Mouse (Mus musculus) megakaryocyte, embryonic 14.5 days (primary cell): Measurements from ENCODE around the gene Cd47. TPM values are rescaled to one million over a fixed set of nuclear protein-coding genes. Genes with fewer than 3 reads are reported as not detected.

Experiments
- H3K27me3 ChIP-seq: replicated peaks from 2 replicates; pipeline ENCODE3; 2012; ENCODE audit warnings: inconsistent platforms
- H3K36me3 ChIP-seq: replicated peaks from 2 replicates; pipeline ENCODE3; 2012; ENCODE audit warnings: low read length, inconsistent platforms, mixed read lengths
- H3K4me1 ChIP-seq: 2 replicates; pipeline ENCODE4 v1.6.1; 2012; ENCODE audit warnings: inconsistent platforms
- H3K4me3 ChIP-seq: replicated peaks from 2 replicates; pipeline ENCODE3; 2012; ENCODE audit warnings: moderate library complexity, mild to moderate bottlenecking, inconsistent platforms
- H3K9me3 ChIP-seq: 2 replicates; pipeline ENCODE4 v1.6.1; 2012; ENCODE audit warnings: inconsistent platforms
- FLI1 ChIP-seq: IDR thresholded peaks from 2 replicates; pipeline ENCODE4 v1.6.1; 2012; ENCODE audit warnings: low read length, inconsistent platforms, mixed read lengths
- GATA1 ChIP-seq: IDR thresholded peaks from 3 replicates; pipeline ENCODE4 v1.6.1; 2012; ENCODE audit warnings: mixed read lengths, low read length, inconsistent platforms, borderline replicate concordance
- polyA plus RNA-seq: library from polyadenylated mRNA; stranded (reverse); fragments of >175 nt; gene quantifications from 2 replicates; pipeline ENCODE4 v1.2.3, GENCODE M21; 2012; ENCODE audit warnings: low replicate concordance; ENCODE audit not compliant: insufficient read depth

The Cd47 gene
- polyA plus RNA-seq, 1 experiment = 98.5 TPM

- Histone ChIP-seq H3K4me1 (peaks cover 26% of the 10 kb centered on the region), H3K36me3 (peaks cover 26% of the 10 kb centered on the region), H3K9me3 (peaks cover 4% of the 10 kb centered on the region; the same call in 1 of the 2 replicates), H3K4me3 (no peak overlapping the region), H3K27me3 (no peaks in the 10 kb centered on the region)
- TF ChIP-seq GATA1 (no peak), FLI1 (no peak)
Measured at GRCm38 (mm10) chr16:49940473-49940872, 140.1 kb downstream of the Cd47 start.

- no peaks in the 10 kb centered on the region for H3K27me3 ChIP-seq
- peaks cover 25% of the 10 kb centered on the region for H3K36me3 ChIP-seq
- H3K9me3 ChIP-seq = peaks cover 4% of the 10 kb centered on the region; the same call in 1 of the 2 replicates
- peaks cover 26% of the 10 kb centered on the region for H3K4me1 ChIP-seq
- no peak overlapping the region for H3K4me3 ChIP-seq
- TF ChIP-seq FLI1 = no peak
- TF ChIP-seq GATA1 = no peak
Measured at GRCm38 (mm10) chr16:49941031-49941430, 140.7 kb downstream of the Cd47 start.

- Histone ChIP-seq H3K4me1 (0 out of 2 replicates have a peak, but pooled peaks cover 4% of the 10 kb centered on the region), H3K4me3 (no peak overlapping the region), H3K36me3 (peaks cover 23% of the 10 kb centered on the region), H3K27me3 (no peaks in the 10 kb centered on the region), H3K9me3 (peaks cover 4% of the 10 kb centered on the region; the same call in 1 of the 2 replicates)
- TF ChIP-seq GATA1 = no peak
- no peak for TF ChIP-seq FLI1
Measured at GRCm38 (mm10) chr16:49943726-49944125, 143.4 kb downstream of the Cd47 start.

DNA sequence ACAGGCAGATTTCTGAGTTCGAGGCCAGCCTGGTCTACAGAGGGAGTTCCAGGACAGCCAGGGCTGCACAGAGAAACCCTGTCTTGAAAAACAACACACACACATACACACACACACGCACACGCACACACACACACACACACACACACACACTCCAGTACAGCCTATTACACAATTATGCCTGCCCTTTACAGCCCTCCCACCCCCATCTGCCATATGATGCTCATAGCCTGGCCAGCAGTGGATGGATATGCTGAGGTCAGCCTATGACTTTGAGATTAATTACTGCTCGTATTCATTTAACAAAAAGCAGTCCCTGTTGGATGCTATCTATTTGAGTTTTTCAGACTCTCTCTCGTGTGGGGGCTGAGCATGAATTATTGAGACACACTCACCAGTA is 144.8 kb downstream of the Cd47 start:
- H3K4me1 ChIP-seq = 0 out of 2 replicates have a peak, but pooled peaks cover 4% of the 10 kb centered on the region
- TF ChIP-seq FLI1 (no peak), GATA1 (no peak)

DNA sequence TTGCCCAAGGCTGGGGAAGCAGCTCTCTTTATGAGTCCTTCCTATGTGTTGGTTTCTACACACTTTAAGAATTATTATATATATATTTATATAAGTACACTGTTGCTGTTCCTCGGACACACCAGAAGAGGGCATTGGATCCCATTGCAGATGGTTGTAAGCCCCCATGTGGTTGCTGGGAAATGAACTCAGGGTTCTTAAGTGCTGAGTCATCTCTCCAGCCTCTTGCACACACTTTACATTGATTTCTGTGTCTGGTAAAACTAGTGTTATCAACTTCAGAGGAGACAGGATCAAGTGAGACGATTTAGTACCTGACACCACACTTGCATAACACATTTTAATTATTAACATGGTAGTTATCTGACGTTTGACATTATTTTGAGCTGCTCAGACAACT is 146.7 kb downstream of the Cd47 start:
- H3K4me1 ChIP-seq = peaks cover 7% of the 10 kb centered on the region
- no peaks in the 10 kb centered on the region for H3K27me3 ChIP-seq
- H3K4me3 ChIP-seq = no peak overlapping the region
- no peak for TF ChIP-seq GATA1
- no peak for TF ChIP-seq FLI1
- H3K36me3 ChIP-seq = peaks cover 10% of the 10 kb centered on the region
- no peaks in the 10 kb centered on the region for H3K9me3 ChIP-seq

More for the DNA sequence above, 144.8 kb downstream of the Cd47 start:
- Histone ChIP-seq H3K9me3 (no peaks in the 10 kb centered on the region), H3K36me3 (peaks cover 12% of the 10 kb centered on the region), H3K27me3 (no peaks in the 10 kb centered on the region), H3K4me3 (no peak overlapping the region)

GRCm38 (mm10) chr16:49947610-49948009 is 147.3 kb downstream of the Cd47 start:
- TF ChIP-seq GATA1 = no peak
- no peak for TF ChIP-seq FLI1
- Histone ChIP-seq H3K36me3 (peaks cover 14% of the 10 kb centered on the region), H3K4me3 (no peak overlapping the region), H3K27me3 (no peaks in the 10 kb centered on the region), H3K9me3 (no peaks in the 10 kb centered on the region), H3K4me1 (peaks cover 11% of the 10 kb centered on the region)

DNA sequence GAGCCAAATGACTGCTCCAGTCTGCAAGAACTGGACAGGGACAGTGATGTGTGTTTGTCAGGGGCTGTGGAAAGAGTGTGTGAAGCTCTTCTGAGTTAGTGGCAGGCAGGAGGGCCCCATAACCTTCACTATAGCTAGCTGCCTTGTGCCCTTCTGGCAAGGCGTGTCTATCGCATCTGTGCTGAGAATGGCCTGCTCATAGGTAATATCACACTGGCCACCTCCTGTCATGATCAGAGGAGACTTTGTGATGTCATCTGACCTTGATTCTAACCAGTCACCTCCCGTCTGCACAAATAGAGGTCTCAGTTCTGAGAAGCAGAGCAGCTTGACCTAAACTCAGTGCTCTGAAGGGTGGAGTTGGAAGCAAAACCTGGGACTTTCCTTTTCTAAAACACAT is 148.0 kb downstream of the Cd47 start:
- Histone ChIP-seq H3K4me3 (no peak overlapping the region), H3K36me3 (peaks cover 18% of the 10 kb centered on the region), H3K27me3 (no peaks in the 10 kb centered on the region), H3K4me1 (peaks cover 12% of the 10 kb centered on the region), H3K9me3 (no peaks in the 10 kb centered on the region)
- TF ChIP-seq FLI1 = no peak
- no peak for TF ChIP-seq GATA1

DNA sequence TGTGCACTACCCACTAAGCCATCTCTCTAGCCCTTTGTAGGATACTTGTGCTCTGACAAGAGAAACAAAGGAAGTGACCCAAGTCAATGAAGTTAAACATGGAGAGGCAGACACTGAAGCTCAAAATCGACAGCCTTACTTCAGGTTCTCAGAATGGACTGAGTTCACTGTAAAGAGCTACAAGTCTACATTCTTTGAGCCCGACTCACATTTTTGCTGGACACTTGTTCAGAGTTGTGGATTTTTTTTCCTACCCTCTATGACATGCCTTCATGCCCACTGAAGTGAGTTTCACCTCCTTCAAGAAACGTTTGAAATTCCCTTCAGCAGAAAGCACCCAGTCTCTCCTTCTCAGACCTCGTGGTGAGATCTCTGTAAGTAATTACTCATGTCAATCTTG is 148.9 kb downstream of the Cd47 start:
- Histone ChIP-seq H3K27me3 (no peaks in the 10 kb centered on the region), H3K4me1 (peaks cover 14% of the 10 kb centered on the region), H3K4me3 (no peak overlapping the region), H3K9me3 (no peaks in the 10 kb centered on the region), H3K36me3 (peaks cover 17% of the 10 kb centered on the region)
- no peak for TF ChIP-seq FLI1
- TF ChIP-seq GATA1 = no peak

DNA sequence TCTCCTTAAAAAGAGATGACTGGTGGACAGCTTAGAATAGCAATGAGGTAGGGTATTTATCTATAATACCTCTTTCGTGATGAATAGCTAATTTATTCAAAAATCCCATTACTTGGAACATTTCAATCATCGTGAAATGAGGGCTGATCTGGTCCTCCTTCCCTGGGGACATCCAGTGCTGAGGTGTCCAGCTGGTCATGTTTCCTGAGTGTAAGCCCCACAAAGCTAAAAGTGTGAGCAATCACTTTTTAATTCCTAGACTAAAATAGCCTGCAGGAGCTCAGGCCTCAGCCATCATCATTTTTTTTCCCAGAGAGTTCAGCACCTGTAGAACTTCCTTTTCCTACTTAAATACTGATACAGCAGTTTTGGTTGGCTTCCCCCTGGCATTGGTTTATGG is 150.0 kb downstream of the Cd47 start:
- TF ChIP-seq FLI1 (no peak), GATA1 (no peak)
- Histone ChIP-seq H3K36me3 (peaks cover 18% of the 10 kb centered on the region), H3K4me1 (peaks cover 14% of the 10 kb centered on the region), H3K9me3 (0 out of 2 replicates have a peak, but pooled peaks cover under 1% of the 10 kb centered on the region), H3K4me3 (no peak overlapping the region), H3K27me3 (no peaks in the 10 kb centered on the region)

DNA sequence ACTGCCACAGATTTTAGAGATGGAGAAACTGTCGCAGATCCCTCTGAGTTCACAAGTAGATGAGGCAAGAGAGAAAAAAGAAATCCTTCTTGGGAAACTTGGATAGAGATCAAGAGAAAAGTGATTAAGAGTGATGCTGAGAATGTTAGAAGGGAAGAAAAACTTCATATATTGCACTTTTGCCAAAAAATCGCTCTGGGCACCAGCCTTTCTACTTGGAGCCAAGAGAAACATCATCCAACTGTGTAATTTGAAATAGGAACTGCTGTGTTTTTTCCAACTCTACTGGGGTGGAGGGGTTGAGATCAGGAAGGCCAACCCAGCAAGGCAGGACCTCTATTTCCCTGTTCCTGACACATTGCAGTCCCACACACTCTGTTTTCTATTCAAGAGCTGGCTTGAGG is 151.0 kb downstream of the Cd47 start:
- peaks cover 23% of the 10 kb centered on the region for H3K36me3 ChIP-seq
- H3K4me1 ChIP-seq = peaks cover 14% of the 10 kb centered on the region

More for the DNA sequence above, 151.0 kb downstream of the Cd47 start:
- Histone ChIP-seq H3K27me3 (no peaks in the 10 kb centered on the region), H3K4me3 (no peak overlapping the region), H3K9me3 (0 out of 2 replicates have a peak, but pooled peaks cover 3% of the 10 kb centered on the region)
- TF ChIP-seq GATA1 (no peak), FLI1 (no peak)
